Mouse (Mus musculus) CH12.LX (cell line): ENCODE results near the gene Igfals. TPM values are rescaled to one million over a fixed set of nuclear protein-coding genes. Genes with fewer than 3 reads are reported as not detected.

Experiments used
- DNase-seq: peaks from one replicate; pipeline ENCODE4 v3.0.0-alpha.2; 2013; ENCODE audit errors: extremely low read depth
- H3K27ac ChIP-seq: 2 replicates; pipeline ENCODE4 v1.5.1; 2012; ENCODE audit warnings: low read depth, mild to moderate bottlenecking, control low read depth, moderate library complexity; ENCODE audit not compliant: insufficient read depth
- H3K27me3 ChIP-seq: replicated peaks from 2 replicates; pipeline ENCODE3; 2012; ENCODE audit warnings: inconsistent platforms
- H3K36me3 ChIP-seq, 2 experiments: replicated peaks in 1 of 2; 2 replicates each; pipeline versions ENCODE3 to v1.6.1; 2012; ENCODE audit warnings: inconsistent platforms in 1 of 2, low read length in 1 of 2, mild to moderate bottlenecking in 1 of 2, mixed read lengths in 1 of 2, moderate library complexity in 1 of 2; ENCODE audit not compliant: control insufficient read depth in 1 of 2, insufficient read depth in 1 of 2
- H3K4me1 ChIP-seq, 2 experiments: 2 replicates each; pipeline ENCODE4 v1.6.1; 2012; ENCODE audit warnings: inconsistent platforms in 1 of 2, moderate library complexity in 1 of 2; ENCODE audit not compliant: insufficient read depth in 2 of 2, control insufficient read depth in 1 of 2
- H3K4me2 ChIP-seq: 2 replicates; pipeline ENCODE4 v1.6.1; 2012; ENCODE audit warnings: low read depth, mild to moderate bottlenecking, control low read depth; ENCODE audit not compliant: poor library complexity, insufficient read depth, severe bottlenecking
- H3K4me3 ChIP-seq, 3 experiments: fragments of 150-350 bp in 1 of 3; sonication (generic) in 1 of 3; replicated peaks in 1 of 3; 2 replicates each; pipeline versions ENCODE3 to v1.5.1; 2011 to 2012; ENCODE audit warnings: low read depth in 2 of 3, low read length in 2 of 3, mild to moderate bottlenecking in 2 of 3, moderate library complexity in 2 of 3, control low read depth in 1 of 3, improper control_type of control experiment in 1 of 3, inconsistent platforms in 1 of 3, mixed read lengths in 1 of 3; ENCODE audit not compliant: poor library complexity in 1 of 3
- H3K79me2 ChIP-seq: replicated peaks from 2 replicates; pipeline ENCODE4 v1.6.1; 2012; ENCODE audit warnings: mild to moderate bottlenecking, moderate library complexity; ENCODE audit not compliant: control insufficient read depth, poor library complexity, insufficient read depth, severe bottlenecking; ENCODE audit errors: extremely low read depth
- H3K9ac ChIP-seq: 2 replicates; pipeline ENCODE4 v1.6.1; 2012; ENCODE audit warnings: low read depth, mild to moderate bottlenecking, control low read depth, moderate library complexity; ENCODE audit not compliant: insufficient read depth
- H3K9me3 ChIP-seq: replicated peaks from 2 replicates; pipeline ENCODE3; 2012; ENCODE audit warnings: low read length, inconsistent platforms, mixed read lengths
- BHLHE40 ChIP-seq: IDR thresholded peaks from 2 replicates; pipeline ENCODE4 v1.6.1; 2011; ENCODE audit warnings: mild to moderate bottlenecking, low read depth, low read length, improper control_type of control experiment
- CHD1 ChIP-seq: IDR thresholded peaks from 2 replicates; pipeline ENCODE4 v1.6.1; 2012; ENCODE audit warnings: low read depth, low read length, improper control_type of control experiment, inconsistent platforms
- CHD2 ChIP-seq: IDR thresholded peaks from 2 replicates; pipeline ENCODE4 v1.6.1; 2011; ENCODE audit warnings: low read length, improper control_type of control experiment
- E2F4 ChIP-seq: IDR thresholded peaks from 2 replicates; pipeline ENCODE4 v1.6.1; 2011; ENCODE audit warnings: low read depth, low read length, improper control_type of control experiment; ENCODE audit not compliant: insufficient replicate concordance
- GABPA ChIP-seq: IDR thresholded peaks from 2 replicates; pipeline ENCODE4 v1.6.1; 2012; ENCODE audit warnings: low read depth, low read length, improper control_type of control experiment, inconsistent platforms; ENCODE audit not compliant: insufficient replicate concordance
- HCFC1 ChIP-seq: IDR thresholded peaks from 2 replicates; pipeline ENCODE4 v1.6.1; 2012; ENCODE audit warnings: low read depth, mild to moderate bottlenecking, inconsistent platforms, low read length, improper control_type of control experiment
- JUN ChIP-seq: IDR thresholded peaks from 2 replicates; pipeline ENCODE4 v1.6.1; 2011; ENCODE audit warnings: low read depth, mild to moderate bottlenecking, low read length, improper control_type of control experiment, moderate library complexity; ENCODE audit not compliant: insufficient read depth
- JUND ChIP-seq: conservative IDR thresholded peaks from 2 replicates; pipeline ENCODE4 v1.6.1; 2011; ENCODE audit warnings: low read depth, low read length, improper control_type of control experiment
- KAT2A ChIP-seq: IDR thresholded peaks from 2 replicates; pipeline ENCODE4 v1.6.1; 2012; ENCODE audit warnings: low read length, improper control_type of control experiment, inconsistent platforms; ENCODE audit not compliant: insufficient replicate concordance
- MAFK ChIP-seq: IDR thresholded peaks from 2 replicates; pipeline ENCODE4 v1.6.1; 2011; ENCODE audit warnings: low read length, improper control_type of control experiment; ENCODE audit not compliant: insufficient replicate concordance
- MAX ChIP-seq: IDR thresholded peaks from 2 replicates; pipeline ENCODE4 v1.6.1; 2011; ENCODE audit warnings: low read length, improper control_type of control experiment
- MAZ ChIP-seq: IDR thresholded peaks from 2 replicates; pipeline ENCODE4 v1.6.1; 2012; ENCODE audit warnings: low read depth, mild to moderate bottlenecking, inconsistent platforms, low read length, improper control_type of control experiment, moderate library complexity
- MXI1 ChIP-seq: IDR thresholded peaks from 2 replicates; pipeline ENCODE4 v1.6.1; 2011; ENCODE audit warnings: mild to moderate bottlenecking, low read depth, low read length, improper control_type of control experiment
- MYC ChIP-seq: IDR thresholded peaks from 2 replicates; pipeline ENCODE4 v1.6.1; 2011; ENCODE audit warnings: low read depth, mild to moderate bottlenecking, improper control_type of control experiment, low read length
- NELFE ChIP-seq: IDR thresholded peaks from 2 replicates; pipeline ENCODE4 v1.6.1; 2011; ENCODE audit warnings: low read depth, low read length, improper control_type of control experiment
- PAX5 ChIP-seq: IDR thresholded peaks from 2 replicates; pipeline ENCODE4 v1.6.1; 2012; ENCODE audit warnings: low read length, inconsistent platforms, mixed read lengths
- POLR2A ChIP-seq: IDR thresholded peaks from 2 replicates; pipeline ENCODE4 v1.6.1; 2011; ENCODE audit warnings: low read depth, mild to moderate bottlenecking, improper control_type of control experiment, low read length
- RAD21 ChIP-seq: IDR thresholded peaks from 2 replicates; pipeline ENCODE4 v1.6.1; 2011; ENCODE audit warnings: low read depth, mild to moderate bottlenecking, low read length, improper control_type of control experiment, moderate library complexity
- SIN3A ChIP-seq: IDR thresholded peaks from 2 replicates; pipeline ENCODE4 v1.6.1; 2012; ENCODE audit warnings: low read length, improper control_type of control experiment, inconsistent platforms
- SMC3 ChIP-seq: IDR thresholded peaks from 2 replicates; pipeline ENCODE4 v1.6.1; 2011; ENCODE audit warnings: low read depth, low read length, improper control_type of control experiment
- TCF12 ChIP-seq: IDR thresholded peaks from 2 replicates; pipeline ENCODE4 v1.6.1; 2014; ENCODE audit warnings: low read depth, mild to moderate bottlenecking, inconsistent platforms, low read length, improper control_type of control experiment
- USF1 ChIP-seq: IDR thresholded peaks from 2 replicates; pipeline ENCODE4 v1.6.1; 2014; ENCODE audit warnings: low read depth, mild to moderate bottlenecking, inconsistent platforms, low read length, improper control_type of control experiment
- USF2 ChIP-seq: conservative IDR thresholded peaks from 2 replicates; pipeline ENCODE4 v1.6.1; 2011; ENCODE audit warnings: low read depth, low read length, improper control_type of control experiment
- ZC3H11A ChIP-seq: IDR thresholded peaks from 2 replicates; pipeline ENCODE4 v1.6.1; 2012; ENCODE audit warnings: low read depth, mild to moderate bottlenecking, inconsistent platforms, low read length, improper control_type of control experiment
- ZKSCAN1 ChIP-seq: IDR thresholded peaks from 2 replicates; pipeline ENCODE4 v1.6.1; 2012; ENCODE audit warnings: low read depth, inconsistent platforms, low read length, improper control_type of control experiment, borderline replicate concordance
- ZMIZ1 ChIP-seq: IDR thresholded peaks from 2 replicates; pipeline ENCODE4 v1.6.1; 2012; ENCODE audit warnings: low read depth, mild to moderate bottlenecking, inconsistent platforms, low read length, improper control_type of control experiment
- ZNF384 ChIP-seq: IDR thresholded peaks from 2 replicates; pipeline ENCODE4 v1.6.1; 2012; ENCODE audit warnings: low read depth, low read length, improper control_type of control experiment, inconsistent platforms
- dilution Hi-C: fragments of 300-500 bp; cut with MboI; formaldehyde crosslinking; loops from 2 replicates; pipeline ENCODE4 v1.14.3; 2020; ENCODE audit warnings: low sequenced_read_pairs; ENCODE audit not compliant: extremely low pct_unique_long_range_greater_than_20kb, extremely low pct_ligation_motif_present
- in situ Hi-C: fragments of 300-500 bp; cut with MboI; formaldehyde crosslinking; loops from 3 replicates; pipeline ENCODE4 v1.14.3; 2019; ENCODE audit warnings: low sequenced_read_pairs, low pct_ligation_motif_present, low pct_unique_long_range_greater_than_20kb, mixed read lengths
- polyA plus RNA-seq: library from polyadenylated mRNA; unstranded; fragments of >175 nt; gene quantifications from 2 replicates; pipeline ENCODE4 v1.2.1, GENCODE M21; 2012; ENCODE audit warnings: low read depth; ENCODE audit not compliant: insufficient read length
- total RNA-seq, 2 experiments: library from RNA; depleted of rRNA; stranded (reverse); fragments of 300-350 nt in 1 of 2; fragments of >200 nt in 1 of 2; gene quantifications; 2 replicates each; pipeline ENCODE4 v1.2.3; 2012 to 2014

The Igfals gene
- total and polyA plus RNA-seq, 3 experiments, result 5.0 to 9.8 (median 6.3) TPM

- Histone ChIP-seq H3K79me2 (peaks cover 17% of the 10 kb centered on the region), H3K4me2 (peak overlapping the region; percentile 82), H3K4me1 (peaks cover 11 to 62% of the 10 kb centered on the region in 2 experiments), H3K4me3 (peak overlapping the region; percentile 89 to 94 (median 92)), H3K36me3 (peaks cover 44 to 78% of the 10 kb centered on the region in 2 experiments), H3K9me3 (no peaks in the 10 kb centered on the region), H3K27ac (no peak overlapping the region; the same call in 1 of the 2 replicates), H3K9ac (peak overlapping the region; percentile 37), H3K27me3 (no peaks in the 10 kb centered on the region)
- TF ChIP-seq MXI1, result no peak
- no peak for TF ChIP-seq HCFC1
- peak; percentile 81 for TF ChIP-seq BHLHE40
- TF ChIP-seq JUND, result no peak
- no peak for TF ChIP-seq CHD2
- no peak for TF ChIP-seq ZKSCAN1
- TF ChIP-seq PAX5, result no peak
- TF ChIP-seq MAZ, result no peak
- in situ Hi-C loops, result loop anchor here (5.0 kb wide), 2 partner anchors 33 to 143 kb away; partner anchors contain the start of gene Fahd1
- dilution Hi-C loops, result no loop called here
- DNase-seq, result no peak
Measured at GRCm38 (mm10) chr17:24885356-24886133, 19.7 kb downstream of the Igfals start.

- Histone ChIP-seq H3K27me3 (no peaks in the 10 kb centered on the region), H3K4me2 (peak within 1 kb of the TSS; percentile 85), H3K9ac (peak within 1 kb of the TSS; percentile 70), H3K4me3 (peak within 1 kb of the TSS; percentile 89 to 94 (median 92)), H3K9me3 (no peaks in the 10 kb centered on the region), H3K27ac (no peak within 1 kb of the TSS; the same call in 1 of the 2 replicates), H3K4me1 (peaks cover 13 to 69% of the 10 kb centered on the region in 2 experiments), H3K36me3 (peaks cover 50 to 78% of the 10 kb centered on the region in 2 experiments), H3K79me2 (peaks cover 17% of the 10 kb centered on the region)
- in situ Hi-C loops, result loop anchor here (5.0 kb wide), 2 partner anchors 34 to 144 kb away; partner anchors contain the start of gene Fahd1
- dilution Hi-C loops, result no loop called here
- peak; percentile 99 for DNase-seq
- TF ChIP-seq MAFK, result no peak
- TF ChIP-seq MAX, result peak; percentile 81
- TF ChIP-seq JUND, result 0 out of 2 replicates have a peak, but pooled peaks have one; percentile 31
- peak; percentile 99 for TF ChIP-seq CHD2
- TF ChIP-seq CHD1, result no peak
- TF ChIP-seq POLR2A, result peak; percentile 76
- no peak for TF ChIP-seq SMC3
- TF ChIP-seq JUN, result no peak
- no peak for TF ChIP-seq USF2
- no peak for TF ChIP-seq RAD21
- no peak for TF ChIP-seq ZC3H11A
- peak; percentile 73 for TF ChIP-seq NELFE
- TF ChIP-seq USF1, result no peak
- TF ChIP-seq MXI1, result peak; percentile 91
- peak; percentile 93; the same call in 1 of the 2 replicates for TF ChIP-seq KAT2A
- TF ChIP-seq MAZ, result no peak
- no peak; the same call in 1 of the 2 replicates for TF ChIP-seq ZKSCAN1
- peak; percentile 100 for TF ChIP-seq SIN3A
- TF ChIP-seq E2F4, result peak; percentile 64; the same call in 1 of the 2 replicates
- peak; percentile 33; the same call in 1 of the 2 replicates for TF ChIP-seq ZMIZ1
- TF ChIP-seq ZNF384, result peak; percentile 100
- peak; percentile 57; the same call in 1 of the 2 replicates for TF ChIP-seq MYC
- peak; percentile 66 for TF ChIP-seq TCF12
- TF ChIP-seq GABPA, result peak; percentile 28; the same call in 1 of the 2 replicates
Measured at GRCm38 (mm10) chr17:24886134-24886931, 20.5 kb downstream of the Igfals start, which contains the start of the genes Nubp2 and Spsb3. Gene Nubp2, minus strand, starts transcription at chr17:24886349. Gene Spsb3, plus strand, starts transcription at chr17:24886643.
